Mouse (Mus musculus) kidney, postnatal 36 days (tissue): Measurements from ENCODE around the gene Dync1i2.
A peak's percentile ranks its signal among the peaks of the same experiment; 100 is the strongest.

Experiments
- DNase-seq, 2 experiments: peaks; one replicate each; pipeline ENCODE4 v3.0.0; 2021 to 2022; ENCODE audit warnings: mixed read lengths in 2 of 2

Gene Dync1i2

GRCm38 (mm10) chr2:71273955-71274679 lies 62.6 kb downstream of the Dync1i2 start:
- DNase-seq, result peak; percentile 14 to 41

- peak; percentile 36 to 41 for DNase-seq
Measured at GRCm38 (mm10) chr2:71275734-71276133, 64.2 kb downstream of the Dync1i2 start.

GRCm38 (mm10) chr2:71278791-71279775 lies 67.6 kb downstream of the Dync1i2 start:
- DNase-seq, result no peak

GRCm38 (mm10) chr2:71281981-71282380 lies 70.5 kb downstream of the Dync1i2 start:
- no peak for DNase-seq

GRCm38 (mm10) chr2:71290107-71290775 lies 78.7 kb downstream of the Dync1i2 start:
- peak; percentile 27 to 54 for DNase-seq

- DNase-seq, result peak; percentile 34 to 37
Measured at GRCm38 (mm10) chr2:71291566-71291965, 80.1 kb downstream of the Dync1i2 start.

- DNase-seq, result no peak
Measured at GRCm38 (mm10) chr2:71293983-71294382, 82.5 kb downstream of the Dync1i2 start.

GRCm38 (mm10) chr2:71294489-71294888 lies 83.0 kb downstream of the Dync1i2 start:
- no peak for DNase-seq

- no peak for DNase-seq
Measured at GRCm38 (mm10) chr2:71295844-71296243, 84.3 kb downstream of the Dync1i2 start.

GRCm38 (mm10) chr2:71297501-71297900 lies 86.0 kb downstream of the Dync1i2 start:
- no peak for DNase-seq

GRCm38 (mm10) chr2:71298729-71299128 lies 87.2 kb downstream of the Dync1i2 start:
- peak; percentile 19 to 50 for DNase-seq

GRCm38 (mm10) chr2:71302156-71302663 lies 90.7 kb downstream of the Dync1i2 start:
- DNase-seq, result peak in 1 of 2 experiments; percentile 43

GRCm38 (mm10) chr2:71303221-71303620 lies 91.7 kb downstream of the Dync1i2 start:
- peak; percentile 46 to 60 for DNase-seq

GRCm38 (mm10) chr2:71304821-71305220 lies 93.3 kb downstream of the Dync1i2 start:
- peak; percentile 48 to 64 for DNase-seq

- no peak for DNase-seq
Measured at GRCm38 (mm10) chr2:71306357-71306756, 94.9 kb downstream of the Dync1i2 start.

- no peak for DNase-seq
Measured at GRCm38 (mm10) chr2:71309726-71310125, 98.2 kb downstream of the Dync1i2 start.

- DNase-seq, result no peak
Measured at GRCm38 (mm10) chr2:71312067-71312466, 100.6 kb downstream of the Dync1i2 start.
